20 mouse cellular contexts compared by ENCODE assay signal in genomic region chr19:10049533-10049932, GRCm38 (mm10). TPM values are rescaled to one million over a fixed set of nuclear protein-coding genes. Genes with fewer than 3 reads are reported as not detected.
DNase-seq lines count a peak whose midpoint lies in the region; ATAC-seq and TF ChIP-seq lines count a peak whose summit lies in the region.
"Had no signal": no experiment of that assay in that cellular context is flagged by ENCODE, and none has a peak within 500 bp of the region (broad histone marks: within the 10 kb centered on the region; RNA-seq: fewer than 3 reads in every experiment).

No protein-coding gene starts in this region.

- no peak for TF ChIP-seq CTCF in gastrocnemius, adult 2 months (IDR thresholded peaks at IDR 0.05)

- H3K27me3 ChIP-seq in heart, embryonic 13.5 days (replicated peaks): no peaks in the 10 kb centered on the region
- H3K27me3 ChIP-seq in lung, embryonic 15.5 days: no peaks in the 10 kb centered on the region
- no peaks in the 10 kb centered on the region for H3K27me3 ChIP-seq in myocyte (ENCODE audit: control insufficient read depth, insufficient read depth, insufficient read length)
- H3K27me3 ChIP-seq in hindbrain, embryonic 13.5 days: no peaks in the 10 kb centered on the region
- H3K27me3 ChIP-seq: forebrain, embryonic 13.5 days had no signal

- H3K9me3 ChIP-seq in heart, embryonic 13.5 days: no peaks in the 10 kb centered on the region
- no peaks in the 10 kb centered on the region for H3K9me3 ChIP-seq in lung, embryonic 15.5 days
- no peaks in the 10 kb centered on the region for H3K9me3 ChIP-seq in hindbrain, embryonic 13.5 days
- H3K9me3 ChIP-seq: embryonic facial prominence, embryonic 10.5 days; forebrain, embryonic 13.5 days had no signal

- H3K9ac ChIP-seq in heart, embryonic 13.5 days: peak overlapping the region; percentile 1; the same call in 1 of the 2 replicates
- no peak overlapping the region for H3K9ac ChIP-seq in lung, embryonic 15.5 days
- H3K9ac ChIP-seq in hindbrain, embryonic 13.5 days: no peak overlapping the region
- H3K9ac ChIP-seq: forebrain, embryonic 13.5 days; forebrain, postnatal 0 days had no signal

- H3ac ChIP-seq in myocyte (ENCODE audit: control insufficient read depth, insufficient read length): no peak overlapping the region

- no peak for ATAC-seq in heart, embryonic 13.5 days (ENCODE audit: extremely low read depth, insufficient number of reproducible peaks, low FRiP score, low TSS enrichment)
- ATAC-seq in lung, embryonic 15.5 days (ENCODE audit: borderline replicate concordance, extremely low read depth, low FRiP score, low TSS enrichment): no peak
- ATAC-seq in hindbrain, embryonic 13.5 days (ENCODE audit: low FRiP score): no peak
- ATAC-seq: forebrain, embryonic 13.5 days; forebrain, postnatal 0 days; hindbrain, embryonic 16.5 days; inflammation-experienced regulatory T-cells, adult 6 months had no signal

- TF ChIP-seq POLR2A in myocyte (IDR thresholded peaks at IDR 0.05; ENCODE audit: insufficient read length, low read depth): no peak

- H3K4me2 ChIP-seq in heart, embryonic 13.5 days: no peak overlapping the region
- H3K4me2 ChIP-seq in lung, embryonic 15.5 days: no peak overlapping the region
- H3K4me2 ChIP-seq in myocyte (ENCODE audit: low read depth): peak overlapping the region; percentile 19
- H3K4me2 ChIP-seq in hindbrain, embryonic 13.5 days: no peak overlapping the region
- H3K4me2 ChIP-seq: forebrain, embryonic 13.5 days had no signal

- intact Hi-C loops in gastrocnemius, adult 2 months (cut with DNase I): no loop called here
- intact Hi-C loops in heart, postnatal 10 days (cut with DNase I): no loop called here

- H3K27ac ChIP-seq in gastrocnemius, adult 2 months: peak overlapping the region; percentile 43
- H3K27ac ChIP-seq in heart, embryonic 13.5 days (replicated peaks): no peak overlapping the region
- H3K27ac ChIP-seq in lung, embryonic 15.5 days: 0 out of 2 replicates have a peak overlapping the region, but pooled peaks have one; percentile 3
- H3K27ac ChIP-seq in hindbrain, embryonic 13.5 days: no peak overlapping the region
- H3K27ac ChIP-seq: embryonic facial prominence, embryonic 10.5 days; forebrain, embryonic 13.5 days had no signal

- no peak for DNase-seq in gastrocnemius, adult 2 months
- DNase-seq in gastrocnemius, postnatal 25 days: no peak
- no peak for DNase-seq in heart, postnatal 10 days
- no peak for DNase-seq in lung, postnatal 25 days (ENCODE audit: low spot score)
- DNase-seq: adrenal gland, postnatal 10 days; cerebellum, adult 2 months; cerebellum, postnatal 10 days; forebrain, postnatal 0 days; gastrocnemius, postnatal 36 days; heart, adult 18-20 months; kidney, adult 18-20 months had no signal

- H3K4me1 ChIP-seq in heart, embryonic 13.5 days: peaks cover 61% of the 10 kb centered on the region
- H3K4me1 ChIP-seq in lung, embryonic 15.5 days: peaks cover 57% of the 10 kb centered on the region
- 0 out of 2 replicates have a peak, but pooled peaks cover 2% of the 10 kb centered on the region for H3K4me1 ChIP-seq in hindbrain, embryonic 13.5 days (replicated peaks)
- H3K4me1 ChIP-seq: forebrain, embryonic 13.5 days had no signal

- peaks cover 39% of the 10 kb centered on the region for H3K36me3 ChIP-seq in heart, embryonic 13.5 days
- peaks cover 22% of the 10 kb centered on the region for H3K36me3 ChIP-seq in lung, embryonic 15.5 days
- peaks cover 65% of the 10 kb centered on the region for H3K36me3 ChIP-seq in myocyte (ENCODE audit: control insufficient read depth, insufficient read depth)
- peaks cover 16% of the 10 kb centered on the region; the same call in 1 of the 2 replicates for H3K36me3 ChIP-seq in hindbrain, embryonic 13.5 days

- peaks cover 77% of the 10 kb centered on the region for H3K79me2 ChIP-seq in myocyte (ENCODE audit: control insufficient read depth, insufficient read depth)

- H3K4me3 ChIP-seq in gastrocnemius, adult 2 months: no peak overlapping the region
- no peak overlapping the region for H3K4me3 ChIP-seq in heart, embryonic 13.5 days
- H3K4me3 ChIP-seq in lung, embryonic 15.5 days: no peak overlapping the region
- no peak overlapping the region for H3K4me3 ChIP-seq in myocyte
- no peak overlapping the region for H3K4me3 ChIP-seq in hindbrain, embryonic 13.5 days
- H3K4me3 ChIP-seq: embryonic facial prominence, embryonic 10.5 days; forebrain, embryonic 13.5 days had no signal

TF ChIP-seq in myocyte, 11 proteins besides CTCF, POLR2A, EP300 and RAD21:
- TF ChIP-seq SRF (IDR thresholded peaks at IDR 0.05; ENCODE audit: control insufficient read depth, insufficient read length, low read depth): no peak
- no peak for TF ChIP-seq TCF3 (IDR thresholded peaks at IDR 0.05; ENCODE audit: insufficient read length, low read depth)
- TF ChIP-seq MYOD1 (IDR thresholded peaks at IDR 0.05; ENCODE audit: control insufficient read depth in 1 of 3, insufficient read length in 2 of 3, low read depth in 2 of 3): no peak
- no peak for TF ChIP-seq REST (IDR thresholded peaks at IDR 0.05; ENCODE audit: insufficient read depth, insufficient read length)
- no peak for TF ChIP-seq CEBPB (IDR thresholded peaks at IDR 0.05; ENCODE audit: insufficient read depth, poor library complexity, severe bottlenecking)
- no peak for TF ChIP-seq TCF12 (IDR thresholded peaks at IDR 0.05; ENCODE audit: insufficient read depth, poor library complexity, severe bottlenecking)
- TF ChIP-seq USF1 (IDR thresholded peaks at IDR 0.05; ENCODE audit: low read depth): no peak
- TF ChIP-seq MYOG (IDR thresholded peaks at IDR 0.05; ENCODE audit: control insufficient read depth in 1 of 3, insufficient read depth in 1 of 3, insufficient read length in 2 of 3, low read depth in 2 of 3): no peak
- TF ChIP-seq E2F4 (IDR thresholded peaks at IDR 0.05; ENCODE audit: insufficient read depth): no peak
- no peak for TF ChIP-seq MAX (IDR thresholded peaks at IDR 0.05; ENCODE audit: low read depth)
- no peak for TF ChIP-seq POLR2AphosphoS2 (IDR thresholded peaks at IDR 0.05; ENCODE audit: insufficient read length, low read depth)
TF ChIP-seq in myocyte: peak in this region for 0.

RNA-seq across cellular contexts. Expression of gene Fads3, which starts 8.2 kb away (rescaled TPM):
- total RNA-seq in gastrocnemius, adult 2 months (2021): 1 to 10 TPM; 2.2 to 2.3 TPM
- 1 to 10 TPM; 3.1 to 7.2 TPM for total RNA-seq in gastrocnemius, postnatal 25 days (2021)
- polyA plus RNA-seq in heart, embryonic 13.5 days (2015; fragmentation: Nextera tagmentation; extraction: Ambion mirVana): 39.4 and 41.9 TPM in 2 replicates
- 10 to 100 TPM; 39.7 to 45.5 TPM for total RNA-seq in heart, postnatal 10 days (2021)
- polyA plus RNA-seq in lung, embryonic 15.5 days (2015; fragmentation: Nextera tagmentation; extraction: Ambion mirVana): 54.5 and 64.1 TPM in 2 replicates
- polyA plus RNA-seq in myocyte (2012; fragmentation: generic; extraction: Trizol): 557 TPM
- polyA plus RNA-seq in hindbrain, embryonic 13.5 days (2015; fragmentation: Nextera tagmentation; extraction: Ambion mirVana): 15.2 and 18.0 TPM in 2 replicates
- polyA plus RNA-seq: inflammation-experienced regulatory T-cells, adult 6 months had no signal

RNA-seq across cellular contexts. Expression of gene Rab3il1, which starts 48.1 kb away (rescaled TPM):
- 1 to 10 TPM; 4.0 to 4.7 TPM for total RNA-seq in gastrocnemius, adult 2 months (2021)
- 1 to 10 TPM; 6.0 to 6.5 TPM for total RNA-seq in gastrocnemius, postnatal 25 days (2021)
- 32.5 and 36.7 TPM in 2 replicates for polyA plus RNA-seq in heart, embryonic 13.5 days (2015; fragmentation: Nextera tagmentation; extraction: Ambion mirVana)
- total RNA-seq in heart, postnatal 10 days (2021): 10 to 100 TPM; 10.4 to 12.1 TPM
- polyA plus RNA-seq in lung, embryonic 15.5 days (2015; fragmentation: Nextera tagmentation; extraction: Ambion mirVana): 31.5 and 33.1 TPM in 2 replicates
- 15.2 TPM for polyA plus RNA-seq in myocyte (2012; fragmentation: generic; extraction: Trizol)
- polyA plus RNA-seq in hindbrain, embryonic 13.5 days (2015; fragmentation: Nextera tagmentation; extraction: Ambion mirVana): 22.6 and 25.1 TPM in 2 replicates
- polyA plus RNA-seq: inflammation-experienced regulatory T-cells, adult 6 months had no signal

RNA-seq across cellular contexts. Expression of gene Best1, which starts 48.1 kb away (rescaled TPM):
- total RNA-seq in gastrocnemius, adult 2 months (2021): under 1 TPM; 0.28 to 0.46 TPM
- under 1 TPM; 0.21 to 0.26 TPM for total RNA-seq in gastrocnemius, postnatal 25 days (2021)
- 0.23 and 0.27 TPM in 2 replicates for polyA plus RNA-seq in heart, embryonic 13.5 days (2015; fragmentation: Nextera tagmentation; extraction: Ambion mirVana)
- under 1 TPM; 0.20 to 0.36 TPM for total RNA-seq in heart, postnatal 10 days (2021)
- 1.1 TPM in 2 replicates for polyA plus RNA-seq in lung, embryonic 15.5 days (2015; fragmentation: Nextera tagmentation; extraction: Ambion mirVana)
- 6.6 TPM for polyA plus RNA-seq in myocyte (2012; fragmentation: generic; extraction: Trizol)
- polyA plus RNA-seq in hindbrain, embryonic 13.5 days (2015; fragmentation: Nextera tagmentation; extraction: Ambion mirVana): 1.5 and 1.7 TPM in 2 replicates
- total RNA-seq: MEL had no signal

RNA-seq across cellular contexts. Expression of gene Fads2, which starts 52.0 kb away (rescaled TPM):
- 1 to 10 TPM; 1.7 to 4.1 TPM for total RNA-seq in gastrocnemius, adult 2 months (2021)
- total RNA-seq in gastrocnemius, postnatal 25 days (2021): 1 to 10 TPM; 2.8 to 3.4 TPM
- polyA plus RNA-seq in heart, embryonic 13.5 days (2015; fragmentation: Nextera tagmentation; extraction: Ambion mirVana): 47.1 and 50.3 TPM in 2 replicates
- total RNA-seq in heart, postnatal 10 days (2021): 10 to 100 TPM; 11.3 to 14.4 TPM
- 98.0 and 99.3 TPM in 2 replicates for polyA plus RNA-seq in lung, embryonic 15.5 days (2015; fragmentation: Nextera tagmentation; extraction: Ambion mirVana)
- polyA plus RNA-seq in myocyte (2012; fragmentation: generic; extraction: Trizol): 157 TPM
- 149 and 152 TPM in 2 replicates for polyA plus RNA-seq in hindbrain, embryonic 13.5 days (2015; fragmentation: Nextera tagmentation; extraction: Ambion mirVana)

Comparison
In these comparisons a context has a peak if more than half of its experiments do, and no peak if none do; other contexts are left out.
1. H3K27ac ChIP-seq: peak in gastrocnemius, adult 2 months (single experiment) and lung, embryonic 15.5 days (single experiment); none in heart, embryonic 13.5 days (single experiment) and hindbrain, embryonic 13.5 days (single experiment).